In the genomic region with DNA sequence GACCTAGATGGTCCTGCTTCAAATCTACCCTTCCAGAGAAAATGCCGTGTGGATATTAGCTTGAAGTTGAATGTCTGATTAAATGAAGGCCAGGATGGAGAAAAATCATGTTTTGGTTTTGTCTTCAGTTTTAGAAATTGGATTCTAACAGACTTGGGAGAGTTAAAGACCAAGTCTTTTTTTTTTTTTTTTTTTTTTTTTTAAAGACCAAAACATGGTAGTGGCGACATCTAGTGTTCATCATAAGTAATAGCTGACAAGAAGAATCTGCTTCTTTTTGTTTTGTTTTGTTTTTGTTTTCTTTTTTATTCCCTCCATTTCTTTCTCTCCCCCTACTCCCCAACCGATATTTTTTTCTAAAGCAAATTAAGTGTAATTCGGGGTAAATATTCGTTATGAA, we compare ENCODE assay signal across 13 mouse cellular contexts. TPM values are rescaled to one million over a fixed set of nuclear protein-coding genes. Genes with fewer than 3 reads are reported as not detected.
DNase-seq lines count a peak whose midpoint lies in the region; ATAC-seq and TF ChIP-seq lines count a peak whose summit lies in the region.
"Had no signal": no experiment of that assay in that cellular context is flagged by ENCODE, and none has a peak within 500 bp of the region (broad histone marks: within the 10 kb centered on the region; RNA-seq: fewer than 3 reads in every experiment).

No protein-coding gene starts in this region.

- H3K36me3 ChIP-seq in liver, embryonic 14.5 days (replicated peaks; ENCODE audit: control insufficient read depth, insufficient read depth, low read depth), result no peaks in the 10 kb centered on the region
- H3K36me3 ChIP-seq in liver, embryonic 12.5 days, result no peaks in the 10 kb centered on the region
- H3K36me3 ChIP-seq in hindbrain, embryonic 14.5 days (replicated peaks; ENCODE audit: control insufficient read depth, insufficient read depth), result no peaks in the 10 kb centered on the region
- H3K36me3 ChIP-seq: forebrain, embryonic 15.5 days; heart, embryonic 12.5 days had no signal

- no peak for TF ChIP-seq EP300 in liver, embryonic 14.5 days (IDR thresholded peaks at IDR 0.05; ENCODE audit: low read depth)

- H3K4me2 ChIP-seq in liver, embryonic 14.5 days (ENCODE audit: low read depth), result no peak overlapping the region
- H3K4me2 ChIP-seq in liver, embryonic 12.5 days, result no peak overlapping the region
- no peak overlapping the region for H3K4me2 ChIP-seq in hindbrain, embryonic 14.5 days (replicated peaks)
- H3K4me2 ChIP-seq: forebrain, embryonic 15.5 days; heart, embryonic 12.5 days had no signal

- DNase-seq in embryo, embryonic 10 days (ENCODE audit: low spot score), result peak; percentile 16
- no peak for DNase-seq in embryo, embryonic 9.5 days (ENCODE audit: extremely low spot score)
- no peak for DNase-seq in liver, embryonic 14.5 days (ENCODE audit: low read depth in 3 of 3, low spot score in 3 of 3)
- DNase-seq in Patski (ENCODE audit: low read depth, low spot score), result no peak
- DNase-seq in natural killer cell, adult 2 months (ENCODE audit: low spot score in 2 of 2), result no peak
- no peak for DNase-seq in hindbrain, embryonic 14.5 days (ENCODE audit: low spot score)
- DNase-seq: adrenal gland, postnatal 10 days; cerebellum, postnatal 14 days; lung, postnatal 4 days had no signal

- peak; percentile 29; the same call in 1 of the 2 replicates for TF ChIP-seq CTCF in liver, embryonic 14.5 days (IDR thresholded peaks at IDR 0.05; ENCODE audit: low read depth)
- peak; percentile 43 for TF ChIP-seq CTCF in Patski (IDR thresholded peaks at IDR 0.05)

- in situ Hi-C loops in Patski (cut with MboI; ENCODE audit: low pct_unique_long_range_greater_than_20kb), result no loop called here

- WGBS in liver, embryonic 14.5 days (ENCODE audit: insufficient replicate concordance), result 12% methylated on average over 5 of the region's 5 CpGs
- WGBS in liver, embryonic 12.5 days (ENCODE audit: insufficient replicate concordance), result 9% methylated on average over 5 of the region's 5 CpGs
- 15% methylated on average over 5 of the region's 5 CpGs for WGBS in hindbrain, embryonic 14.5 days

- H3K4me3 ChIP-seq in liver, embryonic 14.5 days (ENCODE audit: insufficient read depth in 1 of 2, low read depth in 2 of 2, low read length in 2 of 2), result no peak overlapping the region
- H3K4me3 ChIP-seq in liver, embryonic 12.5 days, result no peak overlapping the region
- H3K4me3 ChIP-seq in hindbrain, embryonic 14.5 days (replicated peaks; ENCODE audit: low read length), result no peak overlapping the region
- H3K4me3 ChIP-seq: forebrain, embryonic 15.5 days; heart, embryonic 12.5 days had no signal

- no peak overlapping the region for H3K27ac ChIP-seq in liver, embryonic 14.5 days
- no peak overlapping the region for H3K27ac ChIP-seq in liver, embryonic 12.5 days
- no peak overlapping the region for H3K27ac ChIP-seq in hindbrain, embryonic 14.5 days
- H3K27ac ChIP-seq: forebrain, embryonic 15.5 days had no signal

- H3K27me3 ChIP-seq in liver, embryonic 14.5 days (ENCODE audit: control insufficient read depth, insufficient read depth, low read length), result no peaks in the 10 kb centered on the region
- H3K27me3 ChIP-seq in liver, embryonic 12.5 days (replicated peaks), result no peaks in the 10 kb centered on the region
- H3K27me3 ChIP-seq in Patski, result no peaks in the 10 kb centered on the region
- H3K27me3 ChIP-seq in hindbrain, embryonic 14.5 days (ENCODE audit: control insufficient read depth, insufficient read depth, low read length), result no peaks in the 10 kb centered on the region
- H3K27me3 ChIP-seq: forebrain, embryonic 15.5 days; heart, embryonic 12.5 days had no signal

- ATAC-seq in liver, embryonic 14.5 days (ENCODE audit: insufficient read depth), result no peak
- ATAC-seq in liver, embryonic 12.5 days, result no peak
- no peak for ATAC-seq in Patski
- 0 out of 2 replicates have a peak, but pooled peaks have one; percentile 19 for ATAC-seq in neutrophil, adult 5-6 weeks (ENCODE audit: extremely low read depth, insufficient number of reproducible peaks, low FRiP score, poor library complexity, severe bottlenecking)
- ATAC-seq in hindbrain, embryonic 14.5 days (ENCODE audit: low FRiP score), result no peak
- ATAC-seq: forebrain, embryonic 15.5 days had no signal

- H3K9ac ChIP-seq in liver, embryonic 14.5 days (replicated peaks), result no peak overlapping the region
- H3K9ac ChIP-seq in liver, embryonic 12.5 days, result no peak overlapping the region
- no peak overlapping the region for H3K9ac ChIP-seq in hindbrain, embryonic 14.5 days
- H3K9ac ChIP-seq: forebrain, embryonic 15.5 days; heart, embryonic 12.5 days had no signal

- no peaks in the 10 kb centered on the region for H3K9me3 ChIP-seq in liver, embryonic 14.5 days (ENCODE audit: control insufficient read depth, low read length)
- no peaks in the 10 kb centered on the region for H3K9me3 ChIP-seq in liver, embryonic 12.5 days (replicated peaks)
- peaks cover 4% of the 10 kb centered on the region; the same call in 1 of the 2 replicates for H3K9me3 ChIP-seq in hindbrain, embryonic 14.5 days (ENCODE audit: control insufficient read depth, low read length)
- H3K9me3 ChIP-seq: forebrain, embryonic 15.5 days had no signal

- POLR2A ChIA-PET in Patski (lab: Charles Lee), result interaction anchor here (0.6 to 0.7 kb wide), 2 partner anchors 26 to 633 kb away, joined by 8 to 9 read pairs; no protein-coding TSS in a partner anchor

- CTCF ChIA-PET in Patski (lab: Charles Lee), result interaction anchor here (0.7 to 3.0 kb wide), 12 partner anchors 9 to 956 kb away, joined by 3 to 11 read pairs (median 4); no protein-coding TSS in a partner anchor

- H3K4me1 ChIP-seq in liver, embryonic 14.5 days (replicated peaks; ENCODE audit: control insufficient read depth in 2 of 2, insufficient read depth in 2 of 2, low read length in 1 of 2), result no peaks in the 10 kb centered on the region; a peak in 1 of 4 replicates
- 0 out of 2 replicates have a peak, but pooled peaks cover 5% of the 10 kb centered on the region for H3K4me1 ChIP-seq in liver, embryonic 12.5 days
- H3K4me1 ChIP-seq in hindbrain, embryonic 14.5 days (replicated peaks; ENCODE audit: control insufficient read depth, insufficient read depth, low read length), result no peaks in the 10 kb centered on the region
- H3K4me1 ChIP-seq: forebrain, embryonic 15.5 days had no signal

RNA-seq across cellular contexts. Expression of gene Ap1s3, which starts 11.2 kb away (rescaled TPM):
- polyA plus RNA-seq in liver, embryonic 14.5 days (2012; rRNA removed), result 1.0 and 1.6 TPM in 2 replicates
- polyA plus RNA-seq in liver, embryonic 14.5 days (2014; fragmentation: Nextera tagmentation; extraction: Ambion mirVana), result 0.39 and 0.49 TPM in 2 replicates
- 0.25 and 0.31 TPM in 2 replicates for polyA plus RNA-seq in liver, embryonic 12.5 days (2016; fragmentation: Nextera tagmentation; extraction: Ambion mirVana)
- polyA plus RNA-seq in Patski (2021), result 16.3 TPM
- total RNA-seq in neutrophil, adult 5-6 weeks (2017), result 11.8 and 16.4 TPM in 2 replicates
- 0.20 and 0.35 TPM in 2 replicates for polyA plus RNA-seq in hindbrain, embryonic 14.5 days (2014; fragmentation: Nextera tagmentation; extraction: Ambion mirVana)
- polyA plus RNA-seq: forebrain, embryonic 15.5 days had no signal
